Mouse (Mus musculus): ENCODE measurements around the gene Ube4b. TPM values are rescaled to one million over a fixed set of nuclear protein-coding genes. Genes with fewer than 3 reads are reported as not detected.
A peak's percentile ranks its signal among the peaks of the same experiment; 100 is the strongest.

The Ube4b gene
- polyA plus RNA-seq, 1 experiment from 2014 or later, result 10.3 TPM

- Histone ChIP-seq H3K4me1 (ENCODE audit: control insufficient read depth, low read depth, low read length) (no peaks in the 10 kb centered on the region), H3K9ac (ENCODE audit: low read depth, low read length) (no peak overlapping the region), H3K27me3 (ENCODE audit: control insufficient read depth, insufficient read depth, low read depth, low read length) (no peaks in the 10 kb centered on the region), H3K4me3 (ENCODE audit: low read depth, low read length) (no peak overlapping the region), H3K9me3 (replicated peaks; ENCODE audit: control insufficient read depth, low read length) (no peaks in the 10 kb centered on the region), H3K27ac (ENCODE audit: low read length) (no peak overlapping the region), H3K4me2 (ENCODE audit: low read depth, low read length) (no peak overlapping the region), H3K36me3 (ENCODE audit: control insufficient read depth, insufficient read depth) (no peaks in the 10 kb centered on the region)
- ATAC-seq (ENCODE audit: low read depth), result no peak
- 80% methylated on average over 11 of the region's 11 CpGs for WGBS (ENCODE audit: insufficient replicate concordance)
Observed at GRCm38 (mm10) chr4:149314275-149314837, 112.2 kb downstream of the Ube4b start.

- no peak overlapping the region for H3K9ac ChIP-seq (ENCODE audit: low read depth, low read length)
- no peaks in the 10 kb centered on the region for H3K27me3 ChIP-seq (ENCODE audit: control insufficient read depth, insufficient read depth, low read depth, low read length)
- H3K9me3 ChIP-seq (replicated peaks; ENCODE audit: control insufficient read depth, low read length), result no peaks in the 10 kb centered on the region
- H3K4me3 ChIP-seq (ENCODE audit: low read depth, low read length), result no peak overlapping the region
- no peaks in the 10 kb centered on the region for H3K36me3 ChIP-seq (ENCODE audit: control insufficient read depth, insufficient read depth)
- no peak overlapping the region for H3K4me2 ChIP-seq (ENCODE audit: low read depth, low read length)
- H3K4me1 ChIP-seq (ENCODE audit: control insufficient read depth, low read depth, low read length), result no peaks in the 10 kb centered on the region
- H3K27ac ChIP-seq (ENCODE audit: low read length), result no peak overlapping the region
- ATAC-seq (ENCODE audit: low read depth), result no peak
- 83% methylated on average over 12 of the region's 12 CpGs for WGBS (ENCODE audit: insufficient replicate concordance)
Observed at GRCm38 (mm10) chr4:149313558-149314253, 112.8 kb downstream of the Ube4b start.

GRCm38 (mm10) chr4:149311996-149312395, 114.6 kb downstream of the Ube4b start:
- no peak overlapping the region for H3K4me2 ChIP-seq (ENCODE audit: low read depth, low read length)
- no peaks in the 10 kb centered on the region for H3K36me3 ChIP-seq (ENCODE audit: control insufficient read depth, insufficient read depth)
- no peak overlapping the region for H3K9ac ChIP-seq (ENCODE audit: low read depth, low read length)
- no peaks in the 10 kb centered on the region for H3K9me3 ChIP-seq (replicated peaks; ENCODE audit: control insufficient read depth, low read length)
- WGBS (ENCODE audit: insufficient replicate concordance), result 74% methylated on average over 5 of the region's 5 CpGs
- no peak overlapping the region for H3K27ac ChIP-seq (ENCODE audit: low read length)
- ATAC-seq (ENCODE audit: low read depth), result no peak
- no peak overlapping the region for H3K4me3 ChIP-seq (ENCODE audit: low read depth, low read length)
- peaks cover 8% of the 10 kb centered on the region for H3K4me1 ChIP-seq (ENCODE audit: control insufficient read depth, low read depth, low read length)
- H3K27me3 ChIP-seq (ENCODE audit: control insufficient read depth, insufficient read depth, low read depth, low read length), result peaks cover 5% of the 10 kb centered on the region

GRCm38 (mm10) chr4:149308491-149308820, 118.1 kb downstream of the Ube4b start:
- Histone ChIP-seq H3K4me1 (ENCODE audit: control insufficient read depth, low read depth, low read length) (peaks cover 8% of the 10 kb centered on the region), H3K9ac (ENCODE audit: low read depth, low read length) (peak overlapping the region; percentile 62), H3K9me3 (replicated peaks; ENCODE audit: control insufficient read depth, low read length) (no peaks in the 10 kb centered on the region), H3K27ac (ENCODE audit: low read length) (no peak overlapping the region), H3K36me3 (ENCODE audit: control insufficient read depth, insufficient read depth) (no peaks in the 10 kb centered on the region), H3K4me3 (ENCODE audit: low read depth, low read length) (peak overlapping the region; percentile 74), H3K4me2 (ENCODE audit: low read depth, low read length) (peak overlapping the region; percentile 97), H3K27me3 (ENCODE audit: control insufficient read depth, insufficient read depth, low read depth, low read length) (peaks cover 16% of the 10 kb centered on the region)
- 52% methylated on average over 3 of the region's 3 CpGs for WGBS (ENCODE audit: insufficient replicate concordance)
- no peak for ATAC-seq (ENCODE audit: low read depth)

- peak; percentile 100 for ATAC-seq (ENCODE audit: low read depth)
- Histone ChIP-seq H3K4me2 (ENCODE audit: low read depth, low read length) (peak within 1 kb of the TSS; percentile 97), H3K27ac (ENCODE audit: low read length) (peak within 1 kb of the TSS; percentile 54)
Observed at GRCm38 (mm10) chr4:149307596-149308490, 118.7 kb downstream of the Ube4b start, which contains the start of gene Kif1b. Gene Kif1b, minus strand, starts transcription at chr4:149307693.

GRCm38 (mm10) chr4:149306712-149307595, 119.6 kb downstream of the Ube4b start:
- under 1% methylated on average over 79 of the region's 83 CpGs for WGBS (ENCODE audit: insufficient replicate concordance)

More at GRCm38 (mm10) chr4:149307596-149308490, 118.7 kb downstream of the Ube4b start, which contains the start of gene Kif1b:
- Histone ChIP-seq H3K9me3 (replicated peaks; ENCODE audit: control insufficient read depth, low read length) (no peaks in the 10 kb centered on the region), H3K36me3 (ENCODE audit: control insufficient read depth, insufficient read depth) (no peaks in the 10 kb centered on the region), H3K27me3 (ENCODE audit: control insufficient read depth, insufficient read depth, low read depth, low read length) (peaks cover 16% of the 10 kb centered on the region), H3K4me1 (ENCODE audit: control insufficient read depth, low read depth, low read length) (peaks cover 8% of the 10 kb centered on the region), H3K4me3 (ENCODE audit: low read depth, low read length) (peak within 1 kb of the TSS; percentile 74), H3K9ac (ENCODE audit: low read depth, low read length) (peak within 1 kb of the TSS; percentile 75)
- under 1% methylated on average over 79 of the region's 79 CpGs for WGBS (ENCODE audit: insufficient replicate concordance)

GRCm38 (mm10) chr4:149305761-149306711, 120.5 kb downstream of the Ube4b start:
- Histone ChIP-seq H3K9me3 (replicated peaks; ENCODE audit: control insufficient read depth, low read length) (no peaks in the 10 kb centered on the region), H3K9ac (ENCODE audit: low read depth, low read length) (peak overlapping the region; percentile 75; the same call in 1 of the 2 replicates), H3K4me3 (ENCODE audit: low read depth, low read length) (peak overlapping the region; percentile 74), H3K4me1 (ENCODE audit: control insufficient read depth, low read depth, low read length) (peaks cover 8% of the 10 kb centered on the region), H3K27me3 (ENCODE audit: control insufficient read depth, insufficient read depth, low read depth, low read length) (peaks cover 16% of the 10 kb centered on the region), H3K36me3 (ENCODE audit: control insufficient read depth, insufficient read depth) (no peaks in the 10 kb centered on the region), H3K4me2 (ENCODE audit: low read depth, low read length) (peak overlapping the region; percentile 97), H3K27ac (ENCODE audit: low read length) (no peak overlapping the region)
- 39% methylated on average over 14 of the region's 14 CpGs for WGBS (ENCODE audit: insufficient replicate concordance)
- ATAC-seq (ENCODE audit: low read depth), result no peak

More at GRCm38 (mm10) chr4:149306712-149307595, 119.6 kb downstream of the Ube4b start:
- H3K4me2 ChIP-seq (ENCODE audit: low read depth, low read length), result peak overlapping the region; percentile 97
- no peaks in the 10 kb centered on the region for H3K9me3 ChIP-seq (replicated peaks; ENCODE audit: control insufficient read depth, low read length)
- H3K27me3 ChIP-seq (ENCODE audit: control insufficient read depth, insufficient read depth, low read depth, low read length), result peaks cover 16% of the 10 kb centered on the region
- peak; percentile 47 for ATAC-seq (ENCODE audit: low read depth)
- peak overlapping the region; percentile 75 for H3K9ac ChIP-seq (ENCODE audit: low read depth, low read length)
- H3K36me3 ChIP-seq (ENCODE audit: control insufficient read depth, insufficient read depth), result no peaks in the 10 kb centered on the region
- H3K27ac ChIP-seq (ENCODE audit: low read length), result peak overlapping the region; percentile 54
- peaks cover 8% of the 10 kb centered on the region for H3K4me1 ChIP-seq (ENCODE audit: control insufficient read depth, low read depth, low read length)
- peak overlapping the region; percentile 74 for H3K4me3 ChIP-seq (ENCODE audit: low read depth, low read length)

Measured in liver, embryonic 16.5 days (tissue).